Mouse (Mus musculus) forebrain, embryonic 16.5 days (tissue): ENCODE data around the gene Ola1. TPM values are rescaled to one million over a fixed set of nuclear protein-coding genes. Genes with fewer than 3 reads are reported as not detected.

ENCODE experiments used
- ATAC-seq: fragments of 200-750 bp; cut with Nextera tagmentation; 2 replicates; pipeline ENCODE4 v1.8.0; 2017; ENCODE audit warnings: mild to moderate bottlenecking, moderate library complexity
- H3K27ac ChIP-seq: fragments of 300-500 bp; sonication (generic); 2 replicates; pipeline ENCODE4 v1.5.1; 2014; ENCODE audit warnings: low read length, control low read depth
- H3K27me3 ChIP-seq: fragments of 300-500 bp; sonication (generic); replicated peaks from 2 replicates; pipeline ENCODE4 v1.6.1; 2014; ENCODE audit warnings: low read length; ENCODE audit not compliant: control insufficient read depth, insufficient read depth
- H3K36me3 ChIP-seq: fragments of 300-500 bp; sonication (generic); 2 replicates; pipeline ENCODE4 v1.6.1; 2014; ENCODE audit not compliant: control insufficient read depth, insufficient read depth
- H3K4me1 ChIP-seq: fragments of 300-500 bp; sonication (generic); replicated peaks from 2 replicates; pipeline ENCODE4 v1.6.1; 2014; ENCODE audit warnings: low read length; ENCODE audit not compliant: control insufficient read depth, insufficient read depth
- H3K4me2 ChIP-seq: fragments of 300-500 bp; sonication (generic); 2 replicates; pipeline ENCODE4 v1.6.1; 2014; ENCODE audit warnings: mild to moderate bottlenecking, low read length, control low read depth
- H3K4me3 ChIP-seq: fragments of 300-500 bp; sonication (generic); replicated peaks from 2 replicates; pipeline ENCODE4 v1.5.1; 2014; ENCODE audit warnings: mild to moderate bottlenecking, low read length, control low read depth
- H3K9ac ChIP-seq: fragments of 300-500 bp; sonication (generic); replicated peaks from 2 replicates; pipeline ENCODE4 v1.6.1; 2014; ENCODE audit warnings: low read depth, low read length, control low read depth
- H3K9me3 ChIP-seq: fragments of 300-500 bp; sonication (generic); 2 replicates; pipeline ENCODE4 v1.6.1; 2016; ENCODE audit warnings: low read length; ENCODE audit not compliant: control insufficient read depth
- WGBS: fragments of 180-500 bp; shearing (Covaris S2); extraction: QIAGEN DNeasy Blood & Tissue Kit; methylation state at CpG from one replicate; pipeline ENCODE4 v1.1.7; 2014; 5-methylcytosine and 5-hydroxymethylcytosine counted together
- polyA plus RNA-seq: library from polyadenylated mRNA; unstranded; fragments of >200 nt; fragmentation: Nextera tagmentation; extraction: Ambion mirVana; gene quantifications from 2 replicates; pipeline ENCODE4 v1.2.1, GENCODE M21; 2015

The Ola1 gene
- polyA plus RNA-seq, 1 experiment from 2014 or later, result 98.5 TPM

- WGBS, result no CpG with 5 or more reads among the region's 2 CpGs
- H3K4me2 ChIP-seq, result no peak overlapping the region
- H3K27me3 ChIP-seq, result no peaks in the 10 kb centered on the region
- H3K9me3 ChIP-seq, result no peaks in the 10 kb centered on the region
- ATAC-seq, result no peak
- no peak overlapping the region for H3K4me3 ChIP-seq
- H3K36me3 ChIP-seq, result no peaks in the 10 kb centered on the region
- H3K9ac ChIP-seq, result no peak overlapping the region
- H3K4me1 ChIP-seq, result no peaks in the 10 kb centered on the region
- H3K27ac ChIP-seq, result no peak overlapping the region
Measured at GRCm38 (mm10) chr2:73080084-73080483, 138.6 kb downstream of the Ola1 start.

GRCm38 (mm10) chr2:73079311-73079710, 139.4 kb downstream of the Ola1 start:
- Histone ChIP-seq H3K4me2 (no peak overlapping the region), H3K4me3 (no peak overlapping the region), H3K4me1 (no peaks in the 10 kb centered on the region), H3K9ac (no peak overlapping the region), H3K27ac (no peak overlapping the region), H3K36me3 (no peaks in the 10 kb centered on the region), H3K27me3 (no peaks in the 10 kb centered on the region), H3K9me3 (no peaks in the 10 kb centered on the region)
- 75% methylated on average over 15 of the region's 15 CpGs for WGBS
- no peak for ATAC-seq

- H3K4me3 ChIP-seq, result no peak overlapping the region
- H3K27me3 ChIP-seq, result no peaks in the 10 kb centered on the region
- H3K36me3 ChIP-seq, result no peaks in the 10 kb centered on the region
- no peak for ATAC-seq
- 93% methylated on average over 11 of the region's 11 CpGs for WGBS
- no peak overlapping the region for H3K4me2 ChIP-seq
- no peak overlapping the region for H3K27ac ChIP-seq
- H3K9ac ChIP-seq, result no peak overlapping the region
- H3K9me3 ChIP-seq, result no peaks in the 10 kb centered on the region
- no peaks in the 10 kb centered on the region for H3K4me1 ChIP-seq
Measured at GRCm38 (mm10) chr2:73073811-73074472, 144.8 kb downstream of the Ola1 start.

- H3K4me2 ChIP-seq, result no peak overlapping the region
- H3K27me3 ChIP-seq, result no peaks in the 10 kb centered on the region
- no peak overlapping the region for H3K9ac ChIP-seq
- no peaks in the 10 kb centered on the region for H3K36me3 ChIP-seq
- 85% methylated on average over 2 of the region's 2 CpGs for WGBS
- H3K4me1 ChIP-seq, result no peaks in the 10 kb centered on the region
- no peaks in the 10 kb centered on the region for H3K9me3 ChIP-seq
- ATAC-seq, result no peak
- H3K27ac ChIP-seq, result no peak overlapping the region
- no peak overlapping the region for H3K4me3 ChIP-seq
Measured at GRCm38 (mm10) chr2:73071201-73071600, 147.5 kb downstream of the Ola1 start.

- H3K27ac ChIP-seq, result no peak overlapping the region
- no peaks in the 10 kb centered on the region for H3K36me3 ChIP-seq
- no peak for ATAC-seq
- H3K27me3 ChIP-seq, result no peaks in the 10 kb centered on the region
- H3K4me3 ChIP-seq, result no peak overlapping the region
- no peaks in the 10 kb centered on the region for H3K4me1 ChIP-seq
- no peak overlapping the region for H3K4me2 ChIP-seq
- H3K9ac ChIP-seq, result no peak overlapping the region
- H3K9me3 ChIP-seq, result no peaks in the 10 kb centered on the region
- 29% methylated on average over 10 of the region's 10 CpGs for WGBS
Measured at GRCm38 (mm10) chr2:73070449-73071076, 148.2 kb downstream of the Ola1 start.

- ATAC-seq, result no peak
- no peak overlapping the region for H3K9ac ChIP-seq
- no peaks in the 10 kb centered on the region for H3K9me3 ChIP-seq
- 91% methylated on average over 7 of the region's 7 CpGs for WGBS
- H3K36me3 ChIP-seq, result no peaks in the 10 kb centered on the region
- no peak overlapping the region for H3K27ac ChIP-seq
- H3K27me3 ChIP-seq, result no peaks in the 10 kb centered on the region
- H3K4me3 ChIP-seq, result no peak overlapping the region
- no peak overlapping the region for H3K4me2 ChIP-seq
- H3K4me1 ChIP-seq, result no peaks in the 10 kb centered on the region
Measured at GRCm38 (mm10) chr2:73069223-73069825, 149.4 kb downstream of the Ola1 start.

- H3K27me3 ChIP-seq, result no peaks in the 10 kb centered on the region
- no peak overlapping the region for H3K4me2 ChIP-seq
- 39% methylated on average over 20 of the region's 20 CpGs for WGBS
- H3K4me1 ChIP-seq, result no peaks in the 10 kb centered on the region
- H3K4me3 ChIP-seq, result no peak overlapping the region
- H3K27ac ChIP-seq, result no peak overlapping the region
- H3K36me3 ChIP-seq, result no peaks in the 10 kb centered on the region
- H3K9me3 ChIP-seq, result no peaks in the 10 kb centered on the region
- ATAC-seq, result no peak
- H3K9ac ChIP-seq, result no peak overlapping the region
Measured at GRCm38 (mm10) chr2:73066307-73067167, 152.2 kb downstream of the Ola1 start.

GRCm38 (mm10) chr2:73063911-73064619, 154.7 kb downstream of the Ola1 start:
- Histone ChIP-seq H3K4me1 (no peaks in the 10 kb centered on the region; the same call in 1 of the 2 replicates), H3K36me3 (no peaks in the 10 kb centered on the region), H3K9ac (no peak overlapping the region), H3K9me3 (no peaks in the 10 kb centered on the region), H3K27me3 (no peaks in the 10 kb centered on the region), H3K4me3 (no peak overlapping the region), H3K27ac (no peak overlapping the region), H3K4me2 (no peak overlapping the region)
- no peak for ATAC-seq
- 79% methylated on average over 14 of the region's 14 CpGs for WGBS

GRCm38 (mm10) chr2:73060259-73060585, 158.5 kb downstream of the Ola1 start:
- Histone ChIP-seq H3K27me3 (no peaks in the 10 kb centered on the region), H3K9me3 (no peaks in the 10 kb centered on the region), H3K4me1 (no peaks in the 10 kb centered on the region; the same call in 1 of the 2 replicates), H3K4me2 (no peak overlapping the region), H3K36me3 (no peaks in the 10 kb centered on the region), H3K27ac (no peak overlapping the region), H3K9ac (no peak overlapping the region), H3K4me3 (no peak overlapping the region)
- no peak for ATAC-seq
- 75% methylated on average over 6 of the region's 6 CpGs for WGBS
